Mouse (Mus musculus) left cerebral cortex, adult 11 months (tissue): ENCODE measurements around the gene Tmem88.
A peak's percentile ranks its signal among the peaks of the same experiment; 100 is the strongest.

Experiments
- DNase-seq: peaks from one replicate; pipeline ENCODE4 v3.0.0; 2022; ENCODE audit warnings: low spot score

Tmem88 gene

GRCm38 (mm10) chr11:69379600-69379999 lies 18.4 kb downstream of the Tmem88 start:
- DNase-seq, result no peak

DNA sequence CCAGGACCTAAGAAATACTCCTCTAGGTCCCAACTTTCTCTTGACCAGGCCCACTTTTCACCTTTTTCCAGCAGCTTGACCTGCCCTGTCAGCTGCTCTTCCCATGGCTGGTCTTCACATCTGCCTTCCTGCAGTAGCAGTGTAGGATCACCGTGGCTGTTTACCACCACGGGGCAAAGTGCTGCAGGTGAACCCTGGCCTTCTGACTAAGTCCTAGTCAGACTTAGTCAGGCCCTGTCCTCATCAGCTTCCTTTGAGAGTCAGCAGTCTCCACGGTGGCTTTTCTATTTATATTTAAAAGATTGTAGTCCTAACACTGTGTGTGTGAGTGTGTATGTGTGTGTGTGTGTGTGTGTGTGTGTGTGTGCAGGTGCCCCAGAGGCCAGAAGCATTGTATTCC lies 20.3 kb downstream of the Tmem88 start:
- no peak for DNase-seq

DNA sequence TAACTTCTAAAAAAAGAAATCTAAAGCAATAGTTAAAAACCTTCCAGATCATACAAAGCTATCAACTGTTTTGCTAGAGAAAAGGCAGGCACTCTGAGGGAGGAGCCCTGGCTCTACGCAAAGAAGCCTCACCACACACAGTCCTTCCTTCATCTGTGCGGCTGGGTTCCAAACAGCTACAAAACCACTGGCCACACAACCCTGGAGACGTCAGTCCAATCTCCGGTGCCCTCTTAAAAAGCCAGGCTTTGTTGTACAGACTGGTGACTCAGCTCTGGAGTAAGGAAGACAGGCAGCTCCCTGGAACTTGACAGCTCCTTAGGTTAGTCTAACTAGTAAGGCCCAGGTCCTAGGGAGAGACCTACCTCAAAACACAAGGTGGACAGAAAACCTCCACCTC lies 22.4 kb downstream of the Tmem88 start:
- DNase-seq, result no peak

- DNase-seq, result no peak
These were observed 24.6 kb downstream of the Tmem88 start for GRCm38 (mm10) chr11:69373223-69373965.

GRCm38 (mm10) chr11:69372780-69373170 lies 25.3 kb downstream of the Tmem88 start:
- no peak for DNase-seq

DNA sequence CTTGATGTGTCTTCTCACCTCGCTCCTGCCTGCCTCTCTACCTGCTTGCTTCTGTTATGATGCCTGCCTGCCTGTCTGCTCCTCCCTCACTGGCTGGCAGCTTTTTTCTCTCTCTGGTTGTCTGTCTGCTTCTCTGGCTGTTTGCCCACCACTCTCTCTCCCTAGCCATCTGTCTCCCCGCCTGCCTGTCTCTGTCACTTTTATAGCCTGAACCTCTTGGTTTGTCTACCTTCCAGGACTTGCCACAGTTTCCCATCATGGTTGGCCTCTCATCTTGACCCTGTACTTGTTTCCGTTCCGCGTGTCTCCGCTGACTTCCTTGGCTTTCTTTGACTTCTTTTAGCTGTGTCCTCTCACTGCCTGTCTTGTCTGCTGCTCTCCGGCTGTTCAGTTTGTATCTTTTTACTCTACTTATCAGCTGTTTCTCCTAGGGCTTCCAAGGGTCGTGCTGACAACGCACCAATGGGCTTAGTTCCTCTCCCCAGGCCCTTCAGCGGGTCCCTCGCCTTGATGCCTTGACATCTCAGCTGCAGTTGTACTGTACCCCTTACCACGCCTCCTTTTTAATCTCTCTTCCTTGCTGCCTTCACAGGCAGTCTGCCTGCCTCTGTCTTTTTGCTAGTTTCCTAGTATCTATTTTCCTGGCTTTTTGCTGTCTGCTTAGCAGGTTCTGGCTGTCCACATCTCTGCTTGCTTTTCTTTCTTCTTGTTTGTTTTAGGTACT lies 25.8 kb downstream of the Tmem88 start:
- no peak for DNase-seq

GRCm38 (mm10) chr11:69371601-69372000 lies 26.4 kb downstream of the Tmem88 start:
- DNase-seq, result no peak

GRCm38 (mm10) chr11:69370817-69371215 lies 27.2 kb downstream of the Tmem88 start:
- no peak for DNase-seq

DNA sequence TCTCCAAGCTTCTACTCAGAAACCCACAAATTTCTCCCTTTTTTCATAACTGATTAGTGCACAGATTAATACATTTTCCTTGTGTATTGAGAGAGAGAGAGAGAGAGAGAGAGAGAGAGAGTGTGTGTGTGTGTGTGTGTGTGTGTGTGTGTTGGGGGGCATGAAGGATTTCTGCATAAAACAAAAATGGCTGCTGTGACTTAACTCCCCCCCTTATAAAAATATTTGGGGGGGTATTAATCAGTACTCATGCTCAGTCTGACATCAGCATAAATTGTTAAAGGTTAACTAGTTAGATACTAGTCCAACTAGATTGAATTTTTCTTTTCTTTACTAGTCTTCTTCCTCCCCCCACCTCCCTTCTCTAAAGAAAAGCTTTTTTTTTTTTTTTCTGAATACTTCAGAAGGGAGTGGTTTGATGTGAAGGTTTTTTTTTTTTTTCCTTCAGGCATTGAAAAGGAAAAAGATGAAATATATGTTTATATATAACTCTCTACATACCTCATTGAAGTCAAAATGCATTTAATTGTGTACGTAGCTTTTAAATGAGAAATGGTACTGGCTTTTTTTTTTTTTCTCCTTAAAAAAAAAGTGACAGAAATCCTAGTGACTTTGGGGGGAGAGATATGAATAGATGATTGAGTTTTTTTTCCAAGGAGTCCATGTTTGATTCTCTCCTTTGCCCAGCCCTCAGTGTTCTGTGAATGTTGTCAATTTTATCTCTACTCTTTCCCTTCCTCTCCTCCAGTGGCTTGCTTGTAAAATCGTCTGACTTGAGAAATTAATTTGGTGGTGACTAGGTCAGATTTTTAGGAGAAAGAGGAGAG lies 27.8 kb downstream of the Tmem88 start:
- no peak for DNase-seq

- DNase-seq, result no peak
These were observed 28.6 kb downstream of the Tmem88 start, which contains the start of gene Chd3 for GRCm38 (mm10) chr11:69369215-69369989. TSS of gene Chd3 (minus strand) at chr11:69369406.

DNA sequence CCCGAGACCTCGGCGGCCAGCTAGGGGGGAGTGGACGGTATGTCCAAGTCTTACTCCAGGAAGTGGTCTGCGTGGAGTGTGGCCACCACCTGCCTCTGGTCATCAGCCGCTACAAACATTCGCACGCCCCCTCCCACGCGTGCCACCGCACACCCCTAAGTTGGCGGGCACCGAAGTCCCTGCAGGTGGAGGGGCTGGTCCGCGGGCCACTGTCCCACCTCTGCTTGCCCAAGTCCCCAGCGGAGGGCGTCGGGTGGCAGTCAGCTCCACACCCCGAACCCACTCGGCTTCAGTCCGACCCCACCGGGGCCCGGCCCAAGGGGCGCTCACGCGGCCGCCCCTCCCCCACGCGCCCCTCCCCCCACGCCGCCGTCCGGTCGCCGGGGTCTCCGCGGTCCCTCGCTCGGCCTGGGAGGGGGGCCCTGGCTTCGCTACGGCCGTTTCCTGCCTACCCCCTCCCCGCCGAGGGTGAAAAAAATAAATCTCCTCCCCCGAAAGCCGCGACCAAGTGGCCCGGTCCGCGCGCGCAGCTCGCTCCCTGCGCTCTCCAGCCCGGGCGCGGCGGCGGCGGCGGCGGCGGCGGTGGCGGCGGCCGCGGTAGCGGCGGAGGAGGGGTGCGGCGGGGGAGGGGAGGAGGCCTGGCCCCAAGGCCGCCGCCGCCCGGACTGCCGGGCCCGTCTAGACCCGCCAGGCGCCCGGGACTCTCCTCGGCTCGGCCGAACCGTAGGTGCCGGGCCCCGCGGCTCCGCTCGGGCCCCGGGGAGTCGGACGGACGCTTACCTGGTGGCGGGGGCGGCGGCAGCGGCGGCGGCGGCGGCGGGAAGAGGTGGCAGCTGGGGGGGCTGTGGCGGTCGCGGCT lies 29.4 kb downstream of the Tmem88 start:
- no peak for DNase-seq

DNA sequence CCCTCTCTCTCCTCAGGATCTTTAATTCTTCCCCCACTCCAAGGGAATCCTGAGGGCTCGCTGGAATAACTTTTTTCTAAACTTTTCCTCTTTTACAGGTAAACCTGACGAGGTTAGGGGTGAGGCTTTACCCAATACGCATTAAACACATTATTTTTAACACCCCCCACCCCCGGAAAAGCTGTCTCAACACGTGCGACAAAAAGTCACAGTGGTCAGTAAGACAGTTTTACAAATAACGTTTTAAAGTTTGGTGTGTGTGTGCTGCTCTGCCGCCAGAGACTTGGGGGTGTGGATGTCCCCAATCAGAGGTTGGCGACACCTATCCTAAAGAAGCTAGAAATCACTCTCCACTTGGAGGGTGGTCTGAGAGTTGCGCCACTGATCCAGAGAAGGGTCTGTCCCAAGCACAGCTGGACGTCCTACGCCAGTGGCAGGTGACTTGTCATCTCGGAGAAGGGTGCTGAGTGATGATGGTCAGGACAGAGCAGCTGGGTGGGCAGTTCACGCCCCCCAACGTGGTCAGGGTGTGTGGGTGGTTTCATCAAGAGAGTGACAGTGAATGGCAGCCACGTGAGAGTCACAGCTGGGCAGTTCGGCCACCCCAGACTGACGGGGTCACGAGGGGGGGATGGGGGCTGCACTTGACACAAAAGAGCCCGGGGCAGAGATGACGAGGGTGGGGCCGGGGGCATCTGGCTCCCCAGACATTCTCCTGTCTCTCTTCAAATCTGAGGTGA lies 30.2 kb downstream of the Tmem88 start:
- DNase-seq, result no peak

- DNase-seq, result no peak
These were observed 31.0 kb downstream of the Tmem88 start for GRCm38 (mm10) chr11:69366855-69367615.

DNA sequence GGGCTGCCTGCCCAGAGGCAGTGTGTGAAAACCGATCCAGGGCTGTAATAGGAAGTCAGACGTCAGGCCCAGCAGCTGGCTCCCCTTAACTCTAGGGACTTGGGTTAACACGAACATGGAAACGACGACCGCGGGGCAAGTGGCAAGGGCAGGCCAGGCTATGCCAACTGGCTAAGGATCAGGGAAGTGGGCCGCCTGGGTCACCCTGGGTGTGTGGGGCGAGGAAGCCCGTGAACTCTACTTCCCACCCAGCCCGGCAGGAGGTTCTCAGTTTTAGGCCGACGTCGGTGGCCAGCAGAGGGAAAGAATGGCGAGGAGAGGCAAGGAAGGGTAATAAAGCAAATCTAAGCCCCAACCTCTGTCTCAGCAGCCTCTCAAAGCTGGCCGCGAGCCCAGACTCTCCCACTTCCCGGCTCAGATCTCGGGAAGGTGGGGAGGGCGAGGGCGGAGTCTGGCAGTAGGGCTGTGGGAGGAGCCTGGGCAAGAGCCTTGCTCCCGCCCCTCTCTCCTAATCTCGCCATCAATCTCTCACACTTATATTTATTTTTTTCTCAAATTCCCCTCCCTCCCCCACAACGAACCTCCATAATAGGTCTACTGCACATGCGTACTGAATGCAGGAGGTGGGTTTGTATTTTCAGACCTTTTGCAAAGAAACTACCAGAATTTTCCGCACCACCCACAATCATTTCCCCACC lies 31.7 kb downstream of the Tmem88 start:
- peak; percentile 92 for DNase-seq

DNA sequence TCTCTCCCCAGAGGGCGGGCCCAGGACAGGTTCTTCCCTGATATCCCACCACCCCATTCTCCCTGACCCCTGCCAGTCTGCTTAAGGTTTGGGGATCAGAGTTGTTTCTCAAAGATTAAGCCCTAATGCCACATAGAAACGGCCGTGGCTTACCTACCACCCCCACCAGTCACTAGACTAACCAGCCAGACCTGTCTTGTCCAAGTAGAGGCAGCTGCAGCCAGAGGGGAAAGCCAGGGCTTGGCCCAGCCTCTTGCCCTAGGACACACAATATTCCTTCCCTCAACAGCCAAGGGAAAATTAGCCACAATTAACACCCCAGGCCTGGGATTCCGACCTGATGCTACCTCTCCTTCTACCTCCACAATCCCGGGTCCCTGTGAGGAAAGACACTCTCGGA lies 32.3 kb downstream of the Tmem88 start:
- DNase-seq, result no peak

DNA sequence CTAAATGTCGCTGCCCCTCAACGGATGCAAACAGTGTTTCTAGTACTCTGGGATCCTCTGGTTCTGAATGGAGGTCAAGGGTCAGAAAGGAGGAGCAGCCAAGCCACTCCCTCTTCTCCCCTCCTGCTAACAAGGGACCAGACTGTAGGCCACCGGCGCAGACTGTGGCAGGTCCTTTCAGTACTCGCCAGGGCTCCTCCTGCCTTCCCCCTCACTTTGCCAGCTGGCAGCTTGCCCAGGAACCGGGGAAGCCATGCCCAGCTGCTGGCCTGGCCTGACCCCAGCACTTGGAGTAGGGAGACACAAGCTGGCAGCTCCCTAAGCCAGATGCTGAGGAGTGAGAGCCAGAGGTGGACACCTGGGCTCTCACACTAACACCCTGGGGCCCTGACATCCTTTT lies 33.1 kb downstream of the Tmem88 start:
- peak; percentile 87 for DNase-seq

DNA sequence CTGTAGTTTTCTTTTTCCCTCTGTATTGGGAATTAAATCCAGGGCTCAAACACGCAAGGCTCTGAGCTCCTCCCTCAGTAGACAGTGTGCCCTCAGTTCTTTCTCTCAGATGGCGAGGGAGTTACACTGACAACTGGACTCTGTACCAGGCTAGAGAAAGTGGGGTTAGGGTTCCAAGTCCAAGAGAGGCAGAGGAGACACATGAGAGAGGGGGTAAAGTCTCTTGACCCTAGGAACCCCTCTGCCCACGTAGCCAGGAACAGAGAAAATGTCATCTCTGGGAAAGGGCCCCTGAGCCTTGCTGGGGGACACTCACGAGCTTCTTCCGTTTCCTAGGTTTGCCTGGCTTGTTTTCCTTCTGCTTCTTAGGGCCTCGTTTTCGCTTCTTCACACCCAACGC lies 33.7 kb downstream of the Tmem88 start:
- DNase-seq, result no peak

DNA sequence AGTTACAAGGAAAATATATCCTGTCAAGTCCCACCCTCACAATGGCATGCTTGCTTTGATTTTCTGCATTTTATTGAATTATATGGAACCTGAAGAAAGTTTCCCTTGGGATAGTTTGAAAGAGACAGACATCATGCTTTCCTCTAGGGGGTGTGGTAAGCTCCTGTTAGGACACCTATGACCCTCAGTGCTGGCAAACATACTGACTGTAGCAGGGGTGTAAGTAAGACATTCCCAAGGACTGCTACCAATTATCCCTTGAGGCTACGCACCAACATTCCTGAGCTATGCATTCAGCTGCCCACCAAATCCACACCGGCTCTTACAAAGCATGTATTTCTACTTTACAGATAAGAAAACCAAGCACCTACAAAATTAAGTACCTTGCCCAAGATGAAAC lies 35.6 kb downstream of the Tmem88 start:
- DNase-seq, result no peak

GRCm38 (mm10) chr11:69362021-69362420 lies 36.0 kb downstream of the Tmem88 start:
- no peak for DNase-seq
